Mouse (Mus musculus) spleen, adult 10 weeks (tissue): ENCODE measurements around the gene Zfand2a. TPM values are rescaled to one million over a fixed set of nuclear protein-coding genes. Genes with fewer than 3 reads are reported as not detected.

Source experiments
- polyA plus RNA-seq: library from polyadenylated mRNA; stranded (reverse); fragments of 350-450 nt; fragmentation: Illumina TruSeq; extraction: RNeasy Lipid Tissue Mini Kit (QIAGEN cat#74804); gene quantifications from one replicate; pipeline ENCODE4 v1.2.3, GENCODE M21; 2015; ENCODE audit warnings: low replicate concordance; ENCODE audit not compliant: insufficient read depth

Zfand2a gene
- polyA plus RNA-seq, result 9.4 TPM

GRCm38 (mm10) chr5:139484185-139484814 is at the start of gene Zfand2a:
Zfand2a (minus strand) TSS chr5:139484549.

DNA sequence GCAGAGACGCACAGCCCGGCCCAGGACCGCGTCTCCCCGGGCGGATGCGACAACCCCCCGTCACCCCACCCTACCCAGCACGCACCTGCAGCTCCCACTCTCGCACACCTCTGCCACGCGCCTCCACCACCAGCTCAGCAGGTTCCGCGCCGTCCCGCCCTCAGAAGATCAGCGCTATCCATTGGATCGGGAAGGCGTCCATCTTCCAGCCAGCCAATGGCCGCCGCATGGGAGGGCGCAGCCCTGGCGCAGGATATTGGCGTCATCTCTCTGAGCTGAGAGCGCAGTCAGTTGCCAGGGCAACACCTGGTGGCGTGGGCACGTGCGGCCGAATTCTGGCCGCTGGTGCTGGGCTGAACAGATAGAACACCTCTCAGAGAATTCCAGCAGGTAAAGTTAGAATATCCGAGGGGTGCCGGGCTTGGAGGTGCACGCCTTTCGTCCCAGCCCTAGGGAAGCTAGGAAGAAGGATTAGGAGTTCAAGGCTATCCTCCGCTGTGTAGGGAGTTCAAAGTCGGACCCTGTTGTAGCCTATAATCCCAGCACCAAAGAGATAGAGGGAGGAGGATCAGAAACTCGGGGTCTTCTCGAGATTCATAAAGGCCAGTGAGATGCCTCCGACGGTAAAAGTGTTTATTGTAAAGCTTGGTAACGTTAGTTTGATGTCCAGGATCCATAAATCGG is 23.8 kb downstream of the Zfand2a start, which contains the start of gene 3110082I17Rik:
3110082I17Rik (minus strand) TSS at position 144 of the 684 bp plus-strand sequence.

DNA sequence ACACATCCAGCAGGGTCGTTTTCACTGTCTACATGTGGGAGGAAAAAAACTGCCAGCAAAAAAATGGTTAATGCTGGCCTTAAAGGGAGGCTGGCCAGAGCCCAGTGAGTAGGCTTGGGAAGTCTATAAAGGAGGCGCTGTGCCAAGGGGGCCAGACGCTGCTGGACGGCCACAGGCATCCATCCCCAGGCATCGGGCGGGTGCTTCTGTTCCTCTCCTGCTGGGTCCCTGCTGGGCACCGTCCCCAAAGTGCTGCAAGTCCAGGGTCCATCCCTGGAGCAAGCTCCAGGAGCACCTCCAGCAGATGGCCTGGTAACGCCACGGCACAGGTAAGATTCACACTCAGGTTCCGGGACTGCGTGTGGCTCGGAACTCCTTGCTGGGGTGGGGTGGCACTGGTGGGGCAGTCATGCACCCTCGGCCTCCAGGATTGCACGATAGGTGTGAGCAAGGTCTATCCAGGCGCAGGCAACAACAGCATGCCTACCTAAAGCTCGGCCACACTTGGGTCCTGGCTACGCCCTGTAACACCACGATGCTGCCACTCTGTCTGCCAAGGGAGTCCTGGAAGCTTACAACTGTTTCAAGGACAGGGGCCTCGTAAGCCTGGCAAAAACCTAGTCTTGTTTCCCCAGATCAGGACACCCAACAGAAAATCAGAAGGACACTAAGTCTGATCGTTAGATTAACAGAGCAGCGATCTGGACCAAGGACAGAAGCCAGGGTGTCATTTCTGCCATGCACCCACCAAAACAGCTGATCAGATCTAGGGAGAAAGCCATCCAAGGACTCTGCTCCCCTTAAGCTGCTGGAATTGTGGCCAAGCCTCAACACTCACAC is 61.1 kb downstream of the Zfand2a start, which contains the start of gene Gper1:
Gper1 (plus strand) TSS at position 126 of the 840 bp plus-strand sequence.

Other genes with a start within 250 kb of the Zfand2a start
- 30.9 TPM for gene Get4, start 232.2 kb downstream of the Zfand2a start, polyA plus RNA-seq
- 9.5 TPM for gene Adap1, start 158.9 kb downstream of the Zfand2a start, polyA plus RNA-seq
- 20.6 TPM for gene Cox19, start 133.1 kb downstream of the Zfand2a start, polyA plus RNA-seq
- gene Cyp2w1, start 131.9 kb downstream of the Zfand2a start, polyA plus RNA-seq, result not detected
- 17.8 TPM for gene Gpr146, start 106.9 kb downstream of the Zfand2a start, polyA plus RNA-seq
- 2.8 TPM for gene C130050O18Rik, start 79.3 kb downstream of the Zfand2a start, polyA plus RNA-seq
- gene Gper1, start 61.4 kb downstream of the Zfand2a start, polyA plus RNA-seq, result 0.23 TPM
- 4.0 TPM for gene 3110082I17Rik, start 24.0 kb downstream of the Zfand2a start, polyA plus RNA-seq
- gene Uncx, start 58.9 kb upstream of the Zfand2a start, polyA plus RNA-seq, result not detected